Mouse (Mus musculus) testis, adult 2 months (tissue): ENCODE measurements around the gene Zmynd12.

Experiments used
- CTCF ChIP-seq: fragments of 200-500 bp; IDR thresholded peaks from 2 replicates; pipeline ENCODE4 v1.5.1; 2012; ENCODE audit warnings: low read depth, mild to moderate bottlenecking, inconsistent platforms, low read length, moderate library complexity; ENCODE audit not compliant: control insufficient read depth, insufficient read depth, insufficient replicate concordance
- POLR2A ChIP-seq: fragments of 200-500 bp; IDR thresholded peaks from 2 replicates; pipeline ENCODE4 v1.6.1; 2012; ENCODE audit warnings: low read depth, mild to moderate bottlenecking, inconsistent platforms, low read length, moderate library complexity; ENCODE audit not compliant: control insufficient read depth

DNA sequence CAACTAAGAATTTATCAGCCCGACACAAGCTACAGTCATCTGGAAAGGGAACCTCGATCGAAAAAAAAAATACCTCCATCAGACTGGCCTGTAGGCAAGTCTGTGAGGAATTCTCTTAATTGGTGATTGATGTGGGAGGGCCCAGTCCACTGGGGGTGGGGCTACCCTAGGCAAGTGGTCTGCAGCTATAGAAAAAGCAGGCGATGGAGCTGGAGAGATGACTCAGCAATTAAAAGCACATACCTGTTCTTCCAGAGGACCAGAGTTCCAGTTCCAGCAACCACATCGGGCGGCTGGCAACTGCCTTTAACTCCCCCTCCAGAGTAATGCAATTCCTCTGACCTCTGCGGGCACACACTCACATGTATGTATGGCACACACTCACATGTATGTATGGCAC, 62.3 kb downstream of the Zmynd12 start:
- no peak for TF ChIP-seq POLR2A
- no peak for TF ChIP-seq CTCF
